Mouse (Mus musculus) liver, adult 2 months (tissue): ENCODE data around the gene Acoxl. TPM values are rescaled to one million over a fixed set of nuclear protein-coding genes. Genes with fewer than 3 reads are reported as not detected.

ENCODE experiments used
- DNase-seq: peaks from one replicate; pipeline ENCODE4 v3.0.0-alpha.2; 2011; ENCODE audit warnings: low read depth, low spot score; ENCODE audit errors: extremely low read depth
- H3K27ac ChIP-seq: fragments of 200-500 bp; replicated peaks from 2 replicates; pipeline ENCODE4 v1.5.1; 2012; ENCODE audit warnings: low read depth, mild to moderate bottlenecking, control low read depth, inconsistent platforms, low read length; ENCODE audit not compliant: insufficient read depth
- H3K27me3 ChIP-seq: fragments of 200-500 bp; 2 replicates; pipeline ENCODE4 v1.6.1; 2012; ENCODE audit warnings: mild to moderate bottlenecking, moderate library complexity, low read length, inconsistent platforms; ENCODE audit not compliant: control insufficient read depth, insufficient read depth
- H3K36me3 ChIP-seq: fragments of 200-500 bp; 2 replicates; pipeline ENCODE4 v1.6.1; 2012; ENCODE audit warnings: low read length, inconsistent platforms; ENCODE audit not compliant: control insufficient read depth, insufficient read depth
- H3K4me1 ChIP-seq: fragments of 200-500 bp; 2 replicates; pipeline ENCODE4 v1.6.1; 2011; ENCODE audit warnings: low read length; ENCODE audit not compliant: control insufficient read depth, insufficient read depth
- H3K4me3 ChIP-seq: fragments of 200-500 bp; 2 replicates; pipeline ENCODE4 v1.5.1; 2011; ENCODE audit warnings: low read depth, mild to moderate bottlenecking, control low read depth, low read length, moderate library complexity; ENCODE audit not compliant: insufficient read depth
- H3K79me2 ChIP-seq: fragments of 200-500 bp; 2 replicates; pipeline ENCODE4 v1.6.1; 2012; ENCODE audit warnings: inconsistent platforms, mild to moderate bottlenecking, low read length, moderate library complexity; ENCODE audit not compliant: control insufficient read depth, insufficient read depth
- H3K9ac ChIP-seq: fragments of 200-500 bp; 2 replicates; pipeline ENCODE4 v1.6.1; 2012; ENCODE audit warnings: low read depth, mild to moderate bottlenecking, control low read depth, inconsistent platforms, low read length
- CTCF ChIP-seq: fragments of 200-500 bp; IDR thresholded peaks from 2 replicates; pipeline ENCODE4 v1.5.1; 2011; ENCODE audit warnings: low read depth, low read length, control low read depth
- POLR2A ChIP-seq: fragments of 200-500 bp; IDR thresholded peaks from 2 replicates; pipeline ENCODE4 v1.6.1; 2011; ENCODE audit warnings: low read length, control low read depth; ENCODE audit not compliant: insufficient read depth; ENCODE audit errors: extremely low read depth
- WGBS: fragments of 180-500 bp; shearing (Covaris S2); methylation state at CpG from one replicate; pipeline ENCODE4 v1.1.7; 2018; 5-methylcytosine and 5-hydroxymethylcytosine counted together
- polyA plus RNA-seq: library from polyadenylated mRNA; depleted of rRNA; stranded (reverse); fragments of >200 nt; gene quantifications from 2 replicates; pipeline ENCODE4 v1.2.3, GENCODE M21; 2012
- total RNA-seq: library from RNA; depleted of rRNA; stranded (reverse); fragments of >200 nt; gene quantifications from 2 replicates; pipeline ENCODE4 v1.2.3, GENCODE M21; 2014

Gene Acoxl
- total and polyA plus RNA-seq, 2 experiments = not detected

GRCm38 (mm10) chr2:127926679-127927324, 88.1 kb downstream of the Acoxl start:
- WGBS = 91% methylated on average over 9 of the region's 9 CpGs
- Histone ChIP-seq H3K4me3 (no peak overlapping the region), H3K27ac (no peak overlapping the region), H3K27me3 (no peaks in the 10 kb centered on the region), H3K9ac (no peak overlapping the region), H3K79me2 (no peaks in the 10 kb centered on the region), H3K36me3 (no peaks in the 10 kb centered on the region), H3K4me1 (no peaks in the 10 kb centered on the region)
- DNase-seq = no peak
- TF ChIP-seq POLR2A = no peak
- TF ChIP-seq CTCF = no peak

- no peaks in the 10 kb centered on the region for H3K36me3 ChIP-seq
- no peak for DNase-seq
- WGBS = 53% methylated on average over 15 of the region's 15 CpGs
- H3K4me1 ChIP-seq = no peaks in the 10 kb centered on the region
- H3K4me3 ChIP-seq = no peak overlapping the region
- H3K9ac ChIP-seq = no peak overlapping the region
- no peak overlapping the region for H3K27ac ChIP-seq
- H3K79me2 ChIP-seq = no peaks in the 10 kb centered on the region
- TF ChIP-seq POLR2A (no peak), CTCF (no peak)
- H3K27me3 ChIP-seq = no peaks in the 10 kb centered on the region
These were observed 89.0 kb downstream of the Acoxl start for GRCm38 (mm10) chr2:127927452-127928273.

- no peaks in the 10 kb centered on the region for H3K4me1 ChIP-seq
- no peak overlapping the region for H3K27ac ChIP-seq
- DNase-seq = no peak
- H3K79me2 ChIP-seq = no peaks in the 10 kb centered on the region
- WGBS = 61% methylated on average over 5 of the region's 5 CpGs
- H3K36me3 ChIP-seq = no peaks in the 10 kb centered on the region
- H3K9ac ChIP-seq = no peak overlapping the region
- no peaks in the 10 kb centered on the region for H3K27me3 ChIP-seq
- no peak overlapping the region for H3K4me3 ChIP-seq
- TF ChIP-seq CTCF (no peak), POLR2A (no peak)
These were observed 89.6 kb downstream of the Acoxl start for GRCm38 (mm10) chr2:127928279-127928678.

GRCm38 (mm10) chr2:127928871-127929270, 90.2 kb downstream of the Acoxl start:
- Histone ChIP-seq H3K79me2 (no peaks in the 10 kb centered on the region), H3K9ac (no peak overlapping the region), H3K4me1 (no peaks in the 10 kb centered on the region), H3K27me3 (no peaks in the 10 kb centered on the region), H3K4me3 (no peak overlapping the region), H3K36me3 (no peaks in the 10 kb centered on the region), H3K27ac (no peak overlapping the region)
- TF ChIP-seq CTCF (no peak), POLR2A (no peak)
- WGBS = 81% methylated on average over 4 of the region's 4 CpGs
- no peak for DNase-seq

GRCm38 (mm10) chr2:127929939-127930715, 91.5 kb downstream of the Acoxl start:
- no peak overlapping the region for H3K4me3 ChIP-seq
- no peak overlapping the region for H3K9ac ChIP-seq
- no peaks in the 10 kb centered on the region for H3K27me3 ChIP-seq
- no peaks in the 10 kb centered on the region for H3K79me2 ChIP-seq
- no peak overlapping the region for H3K27ac ChIP-seq
- no peaks in the 10 kb centered on the region for H3K4me1 ChIP-seq
- 82% methylated on average over 6 of the region's 6 CpGs for WGBS
- no peak for TF ChIP-seq CTCF
- no peak for TF ChIP-seq POLR2A
- no peaks in the 10 kb centered on the region for H3K36me3 ChIP-seq
- DNase-seq = no peak
